Mouse (Mus musculus) heart, embryonic 10.5 days (tissue): ENCODE data around the gene Hirip3. TPM values are rescaled to one million over a fixed set of nuclear protein-coding genes. Genes with fewer than 3 reads are reported as not detected.

Experiments
- DNase-seq: peaks from one replicate; pipeline ENCODE4 v3.0.0-alpha.2; 2017; ENCODE audit warnings: low spot score
- H3K27ac ChIP-seq: fragments of 300-500 bp; sonication (generic); 2 replicates; pipeline ENCODE4 v1.5.1; 2016; ENCODE audit warnings: mild to moderate bottlenecking
- H3K27me3 ChIP-seq: fragments of 300-500 bp; sonication (generic); 2 replicates; pipeline ENCODE4 v1.6.1; 2016; ENCODE audit warnings: mild to moderate bottlenecking; ENCODE audit not compliant: poor library complexity, insufficient read depth, severe bottlenecking
- H3K36me3 ChIP-seq: fragments of 300-500 bp; sonication (generic); 2 replicates; pipeline ENCODE4 v1.6.1; 2016; ENCODE audit warnings: mild to moderate bottlenecking, moderate library complexity
- H3K4me1 ChIP-seq: fragments of 300-500 bp; sonication (generic); 2 replicates; pipeline ENCODE4 v1.6.1; 2016; ENCODE audit warnings: mild to moderate bottlenecking
- H3K4me3 ChIP-seq: fragments of 300-500 bp; sonication (generic); 2 replicates; pipeline ENCODE4 v1.5.1; 2016; ENCODE audit warnings: mild to moderate bottlenecking, moderate library complexity
- H3K9me3 ChIP-seq: fragments of 300-500 bp; sonication (generic); 2 replicates; pipeline ENCODE4 v1.6.1; 2016; ENCODE audit warnings: mild to moderate bottlenecking, moderate library complexity
- WGBS: fragments of 180-500 bp; shearing (Covaris S2); methylation state at CpG from one replicate; pipeline ENCODE4 v1.1.7; 2016; 5-methylcytosine and 5-hydroxymethylcytosine counted together
- polyA plus RNA-seq: library from polyadenylated mRNA; unstranded; fragments of >200 nt; fragmentation: Nextera tagmentation; extraction: Ambion mirVana; gene quantifications from 2 replicates; pipeline ENCODE4 v1.2.1, GENCODE M21; 2016

The Hirip3 gene
- polyA plus RNA-seq, 1 experiment from 2014 or later = 35.0 TPM

GRCm38 (mm10) chr7:126832036-126832598 is 29.7 kb upstream of the Hirip3 start:
- Histone ChIP-seq H3K27ac (peak overlapping the region; percentile 67), H3K4me1 (0 out of 2 replicates have a peak, but pooled peaks cover 3% of the 10 kb centered on the region), H3K9me3 (no peaks in the 10 kb centered on the region), H3K4me3 (peak overlapping the region; percentile 56), H3K36me3 (no peaks in the 10 kb centered on the region), H3K27me3 (peaks cover 52% of the 10 kb centered on the region)
- DNase-seq = peak; percentile 93
- WGBS = 2% methylated on average over 21 of the region's 21 CpGs

GRCm38 (mm10) chr7:126833294-126833693 is 28.5 kb upstream of the Hirip3 start:
- peaks cover 46% of the 10 kb centered on the region for H3K27me3 ChIP-seq
- H3K9me3 ChIP-seq = no peaks in the 10 kb centered on the region
- whole genome bisulfite sequencing = 95% methylated on average over 1 of the region's 1 CpGs
- no peaks in the 10 kb centered on the region for H3K36me3 ChIP-seq
- no peak for DNase-seq
- H3K27ac ChIP-seq = no peak overlapping the region
- H3K4me3 ChIP-seq = no peak overlapping the region
- H3K4me1 ChIP-seq = 0 out of 2 replicates have a peak, but pooled peaks cover 3% of the 10 kb centered on the region

DNA sequence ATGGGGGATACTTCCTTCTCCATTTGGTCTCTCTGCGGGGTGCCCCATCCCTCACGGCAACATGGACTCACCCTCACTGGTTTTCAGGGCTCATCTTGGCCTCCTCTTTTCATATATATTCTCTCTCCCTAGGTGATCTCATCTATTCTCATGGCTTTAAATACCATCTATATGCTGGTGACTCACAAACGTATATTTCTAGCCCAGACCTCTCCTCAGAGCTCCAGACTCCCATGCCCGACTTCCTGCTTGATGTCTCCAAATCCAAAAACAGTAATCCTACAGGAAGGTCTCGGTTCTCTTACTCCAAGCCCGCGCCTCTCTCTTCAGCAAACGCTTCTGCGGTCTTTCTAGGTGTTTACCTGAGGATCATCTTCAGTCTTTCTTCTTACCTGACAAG is 18.5 kb upstream of the Hirip3 start:
- H3K27ac ChIP-seq = no peak overlapping the region
- WGBS = 64% methylated on average over 9 of the region's 9 CpGs

GRCm38 (mm10) chr7:126845516-126845915 is 16.3 kb upstream of the Hirip3 start:
- no peak for DNase-seq
- Histone ChIP-seq H3K4me1 (peaks cover 28% of the 10 kb centered on the region), H3K9me3 (no peaks in the 10 kb centered on the region), H3K4me3 (no peak overlapping the region), H3K36me3 (no peaks in the 10 kb centered on the region), H3K27me3 (peaks cover 48% of the 10 kb centered on the region), H3K27ac (no peak overlapping the region)
- WGBS = 84% methylated on average over 2 of the region's 2 CpGs

More for the DNA sequence above, 18.5 kb upstream of the Hirip3 start:
- H3K27me3 ChIP-seq = peaks cover 26% of the 10 kb centered on the region
- no peaks in the 10 kb centered on the region for H3K9me3 ChIP-seq
- no peak for DNase-seq
- no peak overlapping the region for H3K4me3 ChIP-seq
- no peaks in the 10 kb centered on the region for H3K36me3 ChIP-seq
- peaks cover 11% of the 10 kb centered on the region for H3K4me1 ChIP-seq

- peaks cover 61% of the 10 kb centered on the region for H3K27me3 ChIP-seq
- peak within 1 kb of the TSS; percentile 56 for H3K27ac ChIP-seq
- WGBS = 25% methylated on average over 4 of the region's 4 CpGs
- H3K4me1 ChIP-seq = peaks cover 35% of the 10 kb centered on the region
- DNase-seq = no peak
- H3K4me3 ChIP-seq = peak within 1 kb of the TSS; percentile 68
- H3K36me3 ChIP-seq = peaks cover 7% of the 10 kb centered on the region
- H3K9me3 ChIP-seq = no peaks in the 10 kb centered on the region
Observed at GRCm38 (mm10) chr7:126847116-126847420, 14.7 kb upstream of the Hirip3 start, which contains the start of gene Doc2a. Gene Doc2a (plus strand): TSS chr7:126847416.

- under 1% methylated on average over 71 of the region's 74 CpGs for WGBS
- no peak for DNase-seq
- H3K27ac ChIP-seq = peak overlapping the region; percentile 56
Observed at GRCm38 (mm10) chr7:126847421-126848398, 14.1 kb upstream of the Hirip3 start.

DNA sequence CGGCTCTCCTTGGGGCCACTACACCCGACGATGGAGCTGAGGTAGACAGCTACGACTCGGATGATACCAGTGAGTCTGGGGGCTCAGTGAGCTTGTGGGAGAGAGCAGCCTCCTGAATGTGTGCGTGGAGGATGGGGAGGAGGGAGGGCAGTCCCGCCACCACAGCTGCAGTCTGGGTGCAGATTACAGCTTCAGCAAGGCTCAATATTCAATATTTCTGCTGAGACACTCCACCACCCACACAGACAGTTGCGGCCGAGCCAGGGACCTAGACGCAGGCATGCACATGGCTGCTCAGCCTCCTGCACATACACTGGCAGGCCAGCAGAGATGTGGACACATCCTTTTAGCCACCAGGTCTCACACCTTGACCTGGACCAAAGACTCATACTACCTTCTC is 13.0 kb upstream of the Hirip3 start:
- no peaks in the 10 kb centered on the region for H3K9me3 ChIP-seq
- 0 out of 2 replicates have a peak overlapping the region, but pooled peaks have one; percentile 2 for H3K27ac ChIP-seq
- peak overlapping the region; percentile 68 for H3K4me3 ChIP-seq
- peaks cover 69% of the 10 kb centered on the region for H3K27me3 ChIP-seq
- WGBS = 28% methylated on average over 10 of the region's 10 CpGs
- peaks cover 35% of the 10 kb centered on the region for H3K4me1 ChIP-seq
- H3K36me3 ChIP-seq = peaks cover 24% of the 10 kb centered on the region
- DNase-seq = no peak

More at GRCm38 (mm10) chr7:126847421-126848398, 14.1 kb upstream of the Hirip3 start:
- Histone ChIP-seq H3K4me3 (peak overlapping the region; percentile 68), H3K4me1 (peaks cover 35% of the 10 kb centered on the region), H3K9me3 (no peaks in the 10 kb centered on the region), H3K36me3 (peaks cover 13% of the 10 kb centered on the region), H3K27me3 (peaks cover 66% of the 10 kb centered on the region)

DNA sequence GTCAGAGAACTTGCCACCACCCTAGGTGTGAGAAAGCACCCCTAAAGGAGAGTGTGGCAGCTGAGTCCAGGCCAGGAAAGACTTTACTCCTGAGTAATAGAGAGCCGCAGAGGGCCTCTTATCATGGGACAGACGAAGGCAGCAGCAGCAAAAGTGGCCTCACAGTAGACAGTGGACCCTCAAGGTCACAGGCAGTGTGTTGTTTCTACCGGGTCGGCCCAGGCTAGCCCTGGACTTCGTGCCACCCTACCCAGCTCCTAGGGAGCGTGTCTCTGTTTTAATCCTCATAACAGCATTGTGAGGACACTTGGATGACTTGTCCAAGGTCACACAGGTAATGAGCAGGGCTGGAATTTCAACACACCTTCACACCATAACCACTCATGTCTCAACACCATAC is 11.6 kb upstream of the Hirip3 start:
- Histone ChIP-seq H3K27me3 (peaks cover 63% of the 10 kb centered on the region), H3K4me1 (peaks cover 35% of the 10 kb centered on the region), H3K27ac (no peak overlapping the region), H3K4me3 (no peak overlapping the region), H3K9me3 (no peaks in the 10 kb centered on the region), H3K36me3 (peaks cover 38% of the 10 kb centered on the region)
- WGBS = 66% methylated on average over 6 of the region's 6 CpGs
- DNase-seq = no peak

DNA sequence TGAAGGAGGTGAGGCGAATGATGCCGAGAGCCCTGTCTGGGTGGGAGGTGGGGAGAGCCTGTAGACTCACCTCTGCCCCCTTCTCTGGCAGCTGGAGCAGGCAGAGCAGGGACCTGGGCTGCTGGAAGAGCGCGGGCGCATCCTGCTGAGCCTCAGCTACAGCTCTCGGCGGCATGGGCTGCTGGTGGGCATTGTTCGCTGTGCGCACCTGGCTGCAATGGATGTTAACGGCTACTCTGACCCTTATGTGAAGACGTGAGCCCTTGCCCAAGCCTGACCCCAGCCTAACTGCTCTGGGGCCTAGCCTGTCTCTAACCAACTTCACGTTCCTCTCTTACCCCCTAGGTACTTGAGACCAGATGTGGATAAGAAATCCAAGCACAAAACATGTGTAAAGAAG is 10.6 kb upstream of the Hirip3 start:
- Histone ChIP-seq H3K36me3 (peaks cover 48% of the 10 kb centered on the region), H3K9me3 (no peaks in the 10 kb centered on the region), H3K4me3 (no peak overlapping the region), H3K27me3 (peaks cover 63% of the 10 kb centered on the region), H3K27ac (no peak overlapping the region; the same call in 1 of the 2 replicates), H3K4me1 (peaks cover 35% of the 10 kb centered on the region)
- DNase-seq = no peak
- WGBS = 41% methylated on average over 12 of the region's 12 CpGs

DNA sequence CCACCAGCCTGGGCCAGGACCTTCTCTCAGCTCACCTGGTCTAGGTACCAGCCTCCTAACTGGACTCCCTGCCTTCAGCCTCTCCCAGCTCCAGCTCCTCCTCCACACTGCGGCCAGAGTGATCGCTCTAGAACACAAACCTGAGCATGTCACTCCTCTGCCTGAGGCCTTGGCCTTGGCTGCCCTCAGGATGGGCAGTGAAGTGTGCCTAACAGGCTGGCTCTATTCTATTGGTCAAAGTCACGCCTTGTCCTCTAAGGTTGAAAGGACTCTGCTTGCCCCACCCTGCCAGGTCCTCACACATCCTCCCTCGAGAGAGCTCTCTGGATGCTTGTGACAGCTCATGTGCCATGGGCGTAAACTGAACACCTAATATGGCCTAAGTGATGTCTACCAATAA is 8.3 kb upstream of the Hirip3 start:
- no peak for DNase-seq
- H3K9me3 ChIP-seq = no peaks in the 10 kb centered on the region
- H3K27ac ChIP-seq = no peak overlapping the region
- H3K4me3 ChIP-seq = no peak overlapping the region
- H3K4me1 ChIP-seq = peaks cover 24% of the 10 kb centered on the region
- H3K36me3 ChIP-seq = peaks cover 70% of the 10 kb centered on the region
- WGBS = 92% methylated on average over 5 of the region's 5 CpGs
- peaks cover 41% of the 10 kb centered on the region for H3K27me3 ChIP-seq

- Histone ChIP-seq H3K27me3 (peaks cover 19% of the 10 kb centered on the region), H3K36me3 (peaks cover 88% of the 10 kb centered on the region), H3K9me3 (no peaks in the 10 kb centered on the region), H3K27ac (no peak overlapping the region), H3K4me1 (peaks cover 8% of the 10 kb centered on the region), H3K4me3 (no peak overlapping the region)
- 81% methylated on average over 3 of the region's 3 CpGs for WGBS
- DNase-seq = no peak
Observed at GRCm38 (mm10) chr7:126855641-126856040, 6.1 kb upstream of the Hirip3 start.

DNA sequence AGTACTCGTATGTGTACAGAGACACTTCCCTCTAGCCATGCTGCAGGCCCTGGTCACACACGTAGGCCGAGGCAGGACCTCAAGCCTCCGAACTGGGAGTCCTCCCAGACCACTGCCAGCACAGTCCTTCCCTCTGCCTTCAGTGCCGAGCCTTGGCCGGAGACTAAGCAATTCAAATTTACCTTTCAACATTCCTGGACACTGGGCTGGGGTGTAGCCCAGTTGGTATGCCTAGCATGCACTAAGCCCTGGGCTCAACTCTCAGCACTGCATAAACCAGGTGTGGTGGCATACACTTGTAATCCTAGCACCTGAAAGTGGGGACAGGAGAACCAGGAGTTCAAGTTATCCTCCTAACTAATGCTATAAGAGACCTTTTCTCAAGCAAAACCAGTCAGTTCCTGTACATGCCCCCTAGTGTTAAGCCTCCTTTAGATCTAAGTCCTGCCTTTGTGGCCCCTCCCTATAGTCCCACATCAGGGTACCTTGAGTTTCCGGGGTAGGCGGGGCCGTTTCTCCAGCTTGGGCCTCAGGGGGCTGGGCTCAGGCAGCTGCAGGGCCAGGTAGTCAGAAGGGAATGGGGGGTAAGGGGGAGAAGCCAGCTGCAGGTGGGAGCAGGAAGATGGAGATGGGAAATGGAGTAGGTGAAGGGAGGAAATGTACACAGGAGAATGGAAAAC is 4.9 kb upstream of the Hirip3 start:
- H3K36me3 ChIP-seq = peaks cover 83% of the 10 kb centered on the region
- no peaks in the 10 kb centered on the region for H3K9me3 ChIP-seq
- peaks cover 10% of the 10 kb centered on the region; the same call in 1 of the 2 replicates for H3K27me3 ChIP-seq
- WGBS = 75% methylated on average over 9 of the region's 9 CpGs
- H3K4me3 ChIP-seq = no peak overlapping the region
- no peak for DNase-seq
- no peak overlapping the region for H3K27ac ChIP-seq
- peaks cover 10% of the 10 kb centered on the region for H3K4me1 ChIP-seq

GRCm38 (mm10) chr7:126860987-126861386 is 785 bp upstream of the Hirip3 start:
- peaks cover 32% of the 10 kb centered on the region for H3K4me1 ChIP-seq
- H3K36me3 ChIP-seq = peaks cover 71% of the 10 kb centered on the region
- WGBS = 65% methylated on average over 5 of the region's 5 CpGs
- no peak for DNase-seq
- no peaks in the 10 kb centered on the region for H3K9me3 ChIP-seq
- H3K27ac ChIP-seq = peak overlapping the region; percentile 91
- no peaks in the 10 kb centered on the region for H3K27me3 ChIP-seq
- H3K4me3 ChIP-seq = peak overlapping the region; percentile 76
